Mouse (Mus musculus) lung, postnatal 0 days (tissue): ENCODE results near the gene Msh3.

Experiments used
- CTCF ChIP-seq: IDR thresholded peaks from 2 replicates; pipeline ENCODE4 v1.5.1; 2016; ENCODE audit warnings: antibody characterized with exemption, mild to moderate bottlenecking
- EP300 ChIP-seq: IDR thresholded peaks from 2 replicates; pipeline ENCODE4 v1.6.1; 2016; ENCODE audit warnings: antibody characterized with exemption, mild to moderate bottlenecking, control low read depth

GRCm38 (mm10) chr13:92337773-92338462 lies 16.9 kb downstream of the Msh3 start:
- TF ChIP-seq CTCF (no peak), EP300 (no peak)
